Mouse (Mus musculus): ENCODE data around the gene B4galt5. TPM values are rescaled to one million over a fixed set of nuclear protein-coding genes. Genes with fewer than 3 reads are reported as not detected.

B4galt5 gene
- polyA plus RNA-seq, 1 experiment: 69.9 TPM

- Histone ChIP-seq H3K4me3 (ENCODE audit: insufficient read depth, low read length) (no peak overlapping the region), H3K4me1 (ENCODE audit: control insufficient read depth, insufficient read depth, low read length) (peaks cover 78% of the 10 kb centered on the region), H3K27ac (ENCODE audit: insufficient read depth, low read depth, low read length) (peak overlapping the region; percentile 99)
- TF ChIP-seq POLR2A (IDR thresholded peaks at IDR 0.05; ENCODE audit: borderline replicate concordance, low read depth, low read length) (no peak), CTCF (IDR thresholded peaks at IDR 0.05; ENCODE audit: low read depth, low read length) (no peak)
Measured at GRCm38 (mm10) chr2:167377697-167378096, 28.7 kb upstream of the B4galt5 start.

- H3K4me1 ChIP-seq (ENCODE audit: control insufficient read depth, insufficient read depth, low read length): peaks cover 73% of the 10 kb centered on the region
- no peak for TF ChIP-seq CTCF (IDR thresholded peaks at IDR 0.05; ENCODE audit: low read depth, low read length)
- no peak for TF ChIP-seq POLR2A (IDR thresholded peaks at IDR 0.05; ENCODE audit: borderline replicate concordance, low read depth, low read length)
- peak overlapping the region; percentile 99 for H3K27ac ChIP-seq (ENCODE audit: insufficient read depth, low read depth, low read length)
- H3K4me3 ChIP-seq (ENCODE audit: insufficient read depth, low read length): peak overlapping the region; percentile 58
Measured at GRCm38 (mm10) chr2:167376160-167376564, 27.2 kb upstream of the B4galt5 start.

- TF ChIP-seq POLR2A (IDR thresholded peaks at IDR 0.05; ENCODE audit: borderline replicate concordance, low read depth, low read length): no peak
- Histone ChIP-seq H3K4me3 (ENCODE audit: insufficient read depth, low read length) (peak overlapping the region; percentile 58), H3K27ac (ENCODE audit: insufficient read depth, low read depth, low read length) (peak overlapping the region; percentile 99), H3K4me1 (ENCODE audit: control insufficient read depth, insufficient read depth, low read length) (peaks cover 68% of the 10 kb centered on the region)
Measured at GRCm38 (mm10) chr2:167375688-167376087, 26.7 kb upstream of the B4galt5 start.

GRCm38 (mm10) chr2:167375135-167375534 lies 26.2 kb upstream of the B4galt5 start:
- peak overlapping the region; percentile 58; the same call in 1 of the 2 replicates for H3K4me3 ChIP-seq (ENCODE audit: insufficient read depth, low read length)
- peaks cover 62% of the 10 kb centered on the region for H3K4me1 ChIP-seq (ENCODE audit: control insufficient read depth, insufficient read depth, low read length)
- H3K27ac ChIP-seq (ENCODE audit: insufficient read depth, low read depth, low read length): peak overlapping the region; percentile 99
- no peak for TF ChIP-seq CTCF (IDR thresholded peaks at IDR 0.05; ENCODE audit: low read depth, low read length)

GRCm38 (mm10) chr2:167374191-167374805 lies 25.3 kb upstream of the B4galt5 start:
- Histone ChIP-seq H3K4me1 (ENCODE audit: control insufficient read depth, insufficient read depth, low read length) (peaks cover 64% of the 10 kb centered on the region), H3K27ac (ENCODE audit: insufficient read depth, low read depth, low read length) (peak overlapping the region; percentile 78; the same call in 1 of the 2 replicates), H3K4me3 (ENCODE audit: insufficient read depth, low read length) (no peak overlapping the region)
- TF ChIP-seq POLR2A (IDR thresholded peaks at IDR 0.05; ENCODE audit: borderline replicate concordance, low read depth, low read length): no peak

GRCm38 (mm10) chr2:167373266-167373665 lies 24.3 kb upstream of the B4galt5 start:
- no peak overlapping the region for H3K4me3 ChIP-seq (ENCODE audit: insufficient read depth, low read length)
- H3K4me1 ChIP-seq (ENCODE audit: control insufficient read depth, insufficient read depth, low read length): peaks cover 61% of the 10 kb centered on the region
- TF ChIP-seq CTCF (IDR thresholded peaks at IDR 0.05; ENCODE audit: low read depth, low read length) (no peak), POLR2A (IDR thresholded peaks at IDR 0.05; ENCODE audit: borderline replicate concordance, low read depth, low read length) (no peak)
- H3K27ac ChIP-seq (ENCODE audit: insufficient read depth, low read depth, low read length): no peak overlapping the region

- no peak overlapping the region for H3K4me3 ChIP-seq (ENCODE audit: insufficient read depth, low read length)
- H3K27ac ChIP-seq (ENCODE audit: insufficient read depth, low read depth, low read length): no peak overlapping the region
- peaks cover 50% of the 10 kb centered on the region for H3K4me1 ChIP-seq (ENCODE audit: control insufficient read depth, insufficient read depth, low read length)
- no peak for TF ChIP-seq POLR2A (IDR thresholded peaks at IDR 0.05; ENCODE audit: borderline replicate concordance, low read depth, low read length)
- TF ChIP-seq CTCF (IDR thresholded peaks at IDR 0.05; ENCODE audit: low read depth, low read length): no peak
Measured at GRCm38 (mm10) chr2:167371506-167371905, 22.5 kb upstream of the B4galt5 start.

GRCm38 (mm10) chr2:167368328-167368727 lies 19.3 kb upstream of the B4galt5 start:
- TF ChIP-seq POLR2A (IDR thresholded peaks at IDR 0.05; ENCODE audit: borderline replicate concordance, low read depth, low read length) (no peak), CTCF (IDR thresholded peaks at IDR 0.05; ENCODE audit: low read depth, low read length) (no peak)
- Histone ChIP-seq H3K27ac (ENCODE audit: insufficient read depth, low read depth, low read length) (peak overlapping the region; percentile 97), H3K4me1 (ENCODE audit: control insufficient read depth, insufficient read depth, low read length) (peaks cover 28% of the 10 kb centered on the region), H3K4me3 (ENCODE audit: insufficient read depth, low read length) (peak overlapping the region; percentile 55)

- Histone ChIP-seq H3K27ac (ENCODE audit: insufficient read depth, low read depth, low read length) (peak overlapping the region; percentile 97), H3K4me3 (ENCODE audit: insufficient read depth, low read length) (peak overlapping the region; percentile 55)
Measured at GRCm38 (mm10) chr2:167367777-167368281, 18.8 kb upstream of the B4galt5 start.

GRCm38 (mm10) chr2:167367325-167367724 lies 18.3 kb upstream of the B4galt5 start:
- TF ChIP-seq POLR2A (IDR thresholded peaks at IDR 0.05; ENCODE audit: borderline replicate concordance, low read depth, low read length) (no peak), CTCF (IDR thresholded peaks at IDR 0.05; ENCODE audit: low read depth, low read length) (no peak)
- Histone ChIP-seq H3K4me3 (ENCODE audit: insufficient read depth, low read length) (peak overlapping the region; percentile 55), H3K4me1 (ENCODE audit: control insufficient read depth, insufficient read depth, low read length) (peaks cover 23% of the 10 kb centered on the region), H3K27ac (ENCODE audit: insufficient read depth, low read depth, low read length) (peak overlapping the region; percentile 97)

More at GRCm38 (mm10) chr2:167367777-167368281, 18.8 kb upstream of the B4galt5 start:
- H3K4me1 ChIP-seq (ENCODE audit: control insufficient read depth, insufficient read depth, low read length): peaks cover 23% of the 10 kb centered on the region
- TF ChIP-seq CTCF (IDR thresholded peaks at IDR 0.05; ENCODE audit: low read depth, low read length) (no peak), POLR2A (IDR thresholded peaks at IDR 0.05; ENCODE audit: borderline replicate concordance, low read depth, low read length) (no peak)
